Mouse (Mus musculus) C2C12 (cell line): ENCODE results near the gene Secisbp2. TPM values are rescaled to one million over a fixed set of nuclear protein-coding genes. Genes with fewer than 3 reads are reported as not detected.

Experiments used
- H3K27me3 ChIP-seq: one replicate; pipeline ENCODE4 v1.6.1; 2011; ENCODE audit not compliant: control insufficient read depth, insufficient read depth, insufficient read length
- H3K36me3 ChIP-seq: one replicate; pipeline ENCODE4 v1.6.1; 2011; ENCODE audit not compliant: control insufficient read depth, insufficient read depth
- H3K4me3 ChIP-seq: one replicate; pipeline ENCODE4 v1.5.1; 2011; ENCODE audit warnings: mild to moderate bottlenecking, control low read depth; ENCODE audit not compliant: poor library complexity, insufficient read depth, severe bottlenecking
- H3K79me2 ChIP-seq: one replicate; pipeline ENCODE4 v1.6.1; 2011; ENCODE audit not compliant: control insufficient read depth, insufficient read depth
- H3K79me3 ChIP-seq: one replicate; pipeline ENCODE4 v1.6.1; 2011; ENCODE audit warnings: low read depth, control low read depth
- H3ac ChIP-seq: one replicate; pipeline ENCODE3; 2011; ENCODE audit warnings: low read depth; ENCODE audit not compliant: control insufficient read depth, insufficient read length
- CEBPB ChIP-seq: IDR thresholded peaks from one replicate; pipeline ENCODE4 v1.6.1; 2011; ENCODE audit warnings: low read depth, mild to moderate bottlenecking, control low read depth, moderate library complexity
- CTCF ChIP-seq: IDR thresholded peaks from one replicate; pipeline ENCODE4 v1.5.1; 2011; ENCODE audit not compliant: control insufficient read depth, insufficient read depth, insufficient read length
- FOSL1 ChIP-seq: IDR thresholded peaks from one replicate; pipeline ENCODE4 v1.8.0; 2011; ENCODE audit warnings: mild to moderate bottlenecking, low read length; ENCODE audit not compliant: poor library complexity, insufficient read depth, severe bottlenecking
- MAX ChIP-seq: IDR thresholded peaks from one replicate; pipeline ENCODE4 v1.6.1; 2011; ENCODE audit warnings: mild to moderate bottlenecking, control low read depth
- MYOD1 ChIP-seq: IDR thresholded peaks from one replicate; pipeline ENCODE4 v1.6.1; 2011; ENCODE audit warnings: low read depth; ENCODE audit not compliant: control insufficient read depth, insufficient read length
- MYOG ChIP-seq: IDR thresholded peaks from one replicate; pipeline ENCODE4 v1.6.1; 2011; ENCODE audit not compliant: control insufficient read depth, insufficient read length; ENCODE audit errors: extremely low read depth
- USF1 ChIP-seq: IDR thresholded peaks from one replicate; pipeline ENCODE4 v1.6.1; 2011; ENCODE audit warnings: low read depth, mild to moderate bottlenecking, control low read depth, moderate library complexity
- polyA plus RNA-seq: library from polyadenylated mRNA; unstranded; fragments of >200 nt; fragmentation: generic; extraction: Trizol; gene quantifications from one replicate; pipeline ENCODE4 v1.2.1, GENCODE M21; 2012; ENCODE audit warnings: missing spikeins

Secisbp2 gene
- polyA plus RNA-seq, 1 experiment: 6.1 TPM

DNA sequence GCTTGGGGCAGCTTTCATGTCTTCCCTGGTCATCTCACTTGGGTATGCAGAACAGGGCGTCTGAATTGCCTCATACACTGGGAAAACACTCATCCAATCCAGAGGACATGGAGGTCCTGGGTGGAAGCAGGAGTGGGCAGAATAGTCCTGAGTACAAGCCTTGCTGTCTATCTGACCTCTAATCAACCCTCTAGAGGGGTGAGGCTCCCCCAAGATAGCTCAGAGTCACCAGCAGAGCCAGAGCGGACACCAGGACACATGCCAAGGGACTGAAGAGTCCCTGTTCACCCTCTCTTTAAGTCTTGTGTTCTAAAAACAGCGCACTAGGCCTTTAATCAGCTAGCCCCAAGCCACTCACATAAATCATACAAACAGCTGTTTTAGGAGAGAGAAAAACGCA, 46.4 kb downstream of the Secisbp2 start:
- no peaks in the 10 kb centered on the region for H3K79me2 ChIP-seq
- H3K79me3 ChIP-seq: no peaks in the 10 kb centered on the region
- no peaks in the 10 kb centered on the region for H3K36me3 ChIP-seq
- TF ChIP-seq MAX (no peak), USF1 (no peak), CEBPB (no peak), CTCF (no peak), MYOD1 (no peak), FOSL1 (no peak), MYOG (no peak)
- no peaks in the 10 kb centered on the region for H3K27me3 ChIP-seq
- no peak overlapping the region for H3K4me3 ChIP-seq
- H3ac ChIP-seq: no peak overlapping the region

DNA sequence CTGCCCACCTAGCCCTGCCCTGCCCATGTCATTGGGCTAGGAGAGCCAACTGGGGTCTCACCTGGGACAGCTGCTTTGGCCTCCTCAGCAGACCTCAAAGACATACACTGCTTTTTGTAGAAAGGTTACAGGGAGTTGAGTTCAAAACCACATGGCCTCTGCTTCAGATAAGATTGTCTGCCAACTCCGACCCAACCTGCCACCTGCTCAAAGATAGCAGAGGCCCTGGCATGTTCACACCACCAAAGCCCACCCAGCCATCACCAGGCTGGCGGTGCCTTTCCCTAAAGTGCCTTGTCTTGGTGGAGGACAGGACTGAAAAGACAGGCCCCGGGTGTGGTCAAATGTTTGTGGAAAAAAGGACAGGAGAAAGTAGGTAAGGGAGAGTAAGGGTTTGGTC, 46.8 kb downstream of the Secisbp2 start:
- no peak for TF ChIP-seq CEBPB
- TF ChIP-seq MYOD1: no peak
- no peak for TF ChIP-seq MAX
- TF ChIP-seq CTCF: no peak
- no peak for TF ChIP-seq FOSL1
- no peak for TF ChIP-seq USF1
- TF ChIP-seq MYOG: no peak

GRCm38 (mm10) chr13:51703893-51704292, 52.4 kb downstream of the Secisbp2 start:
- H3K79me2 ChIP-seq: no peaks in the 10 kb centered on the region
- H3ac ChIP-seq: no peak overlapping the region
- H3K4me3 ChIP-seq: no peak overlapping the region
- no peaks in the 10 kb centered on the region for H3K36me3 ChIP-seq
- no peaks in the 10 kb centered on the region for H3K79me3 ChIP-seq
- TF ChIP-seq CTCF (no peak), MYOG (no peak), MAX (no peak), MYOD1 (no peak), CEBPB (no peak), USF1 (no peak), FOSL1 (no peak)
- H3K27me3 ChIP-seq: no peaks in the 10 kb centered on the region

More for the DNA sequence above, 46.8 kb downstream of the Secisbp2 start:
- Histone ChIP-seq H3K27me3 (no peaks in the 10 kb centered on the region), H3ac (no peak overlapping the region), H3K36me3 (no peaks in the 10 kb centered on the region), H3K79me3 (no peaks in the 10 kb centered on the region), H3K79me2 (no peaks in the 10 kb centered on the region), H3K4me3 (no peak overlapping the region)

DNA sequence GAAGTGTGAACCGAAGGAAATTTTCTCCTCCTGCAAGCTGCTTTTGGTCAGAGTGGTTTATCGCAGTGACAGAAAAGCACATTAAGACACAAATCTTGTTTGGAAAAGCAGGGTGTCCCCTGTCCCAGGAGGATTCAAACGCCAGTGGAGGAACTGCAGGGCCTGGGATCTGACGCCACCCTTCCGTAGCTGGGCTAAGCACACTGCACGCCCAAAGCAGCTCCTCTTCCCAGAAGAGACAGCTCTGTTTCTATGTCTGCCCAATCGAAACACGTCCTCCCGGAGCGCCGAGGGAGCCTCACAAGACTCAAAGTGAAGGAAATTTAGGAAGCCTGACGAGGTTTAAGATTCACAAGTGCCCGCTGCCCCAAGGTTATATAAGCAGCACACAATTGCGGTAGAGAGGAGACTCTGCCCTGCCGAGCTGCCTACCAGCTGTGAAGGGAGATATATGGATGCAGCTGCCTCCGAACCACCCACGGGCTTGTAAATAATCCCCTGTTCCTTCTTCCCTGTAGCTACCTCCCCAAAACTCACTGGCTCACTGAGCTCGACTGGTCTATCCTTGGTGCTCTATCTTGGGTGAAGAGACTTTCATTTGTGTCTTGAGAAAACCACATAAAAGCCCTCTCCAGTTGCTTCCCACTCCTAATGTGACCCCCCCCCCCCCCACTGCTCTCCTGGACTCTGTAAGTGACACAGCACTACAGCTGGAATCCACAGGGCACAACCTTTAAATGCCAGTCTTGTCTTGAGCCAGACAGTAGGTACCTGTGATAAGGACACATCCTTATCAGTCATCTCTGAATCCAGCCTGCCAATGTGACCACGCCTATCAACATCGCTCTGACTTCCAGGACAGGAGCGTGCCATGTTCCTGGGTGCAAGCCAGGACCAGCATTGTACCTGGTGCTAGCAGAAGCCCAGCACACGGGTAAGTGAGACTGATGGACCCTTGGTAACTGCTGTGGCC, 54.7 kb downstream of the Secisbp2 start:
- no peak overlapping the region for H3ac ChIP-seq
- no peak overlapping the region for H3K4me3 ChIP-seq
- TF ChIP-seq CEBPB (no peak), MYOD1 (no peak), MAX (no peak), MYOG (no peak), CTCF (no peak), USF1 (no peak), FOSL1 (no peak)
- no peaks in the 10 kb centered on the region for H3K36me3 ChIP-seq
- H3K79me3 ChIP-seq: no peaks in the 10 kb centered on the region
- no peaks in the 10 kb centered on the region for H3K79me2 ChIP-seq
- H3K27me3 ChIP-seq: no peaks in the 10 kb centered on the region

- Histone ChIP-seq H3ac (no peak overlapping the region), H3K79me2 (no peaks in the 10 kb centered on the region), H3K36me3 (no peaks in the 10 kb centered on the region), H3K79me3 (no peaks in the 10 kb centered on the region), H3K4me3 (no peak overlapping the region), H3K27me3 (no peaks in the 10 kb centered on the region)
- TF ChIP-seq MYOD1 (no peak), MAX (no peak)
Observed at GRCm38 (mm10) chr13:51710738-51711137, 59.2 kb downstream of the Secisbp2 start.

DNA sequence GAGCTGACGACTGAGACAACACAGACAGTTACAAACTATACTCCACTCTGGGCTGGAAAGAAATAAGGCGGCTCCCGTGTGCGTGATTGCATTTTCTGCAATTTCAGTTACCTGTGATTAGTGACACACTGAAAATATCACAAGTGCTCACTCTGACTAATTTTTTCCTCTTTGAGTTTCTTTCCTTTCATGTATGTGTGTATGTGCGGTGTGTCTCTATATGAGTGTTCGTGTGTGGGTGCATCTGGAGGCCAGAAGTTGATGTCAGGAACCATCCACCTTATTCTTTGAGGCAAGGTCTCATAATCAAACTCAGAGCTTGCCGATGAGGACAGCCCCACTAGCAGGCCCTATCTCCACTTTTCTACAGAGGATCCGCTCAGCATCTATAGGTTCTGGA, 60.5 kb downstream of the Secisbp2 start:
- no peak overlapping the region for H3K4me3 ChIP-seq
- TF ChIP-seq MYOG (no peak), CTCF (no peak), MYOD1 (no peak), CEBPB (no peak), MAX (no peak), USF1 (no peak), FOSL1 (no peak)
- no peaks in the 10 kb centered on the region for H3K36me3 ChIP-seq
- H3ac ChIP-seq: no peak overlapping the region
- no peaks in the 10 kb centered on the region for H3K27me3 ChIP-seq
- H3K79me2 ChIP-seq: no peaks in the 10 kb centered on the region
- no peaks in the 10 kb centered on the region for H3K79me3 ChIP-seq
